Mouse (Mus musculus) Muller cell, postnatal 12 days (primary cell): ENCODE results near the gene Mlec.
"Not testable (repeated sequence)": the region's sequence is repeated elsewhere in the genome, so short reads cannot be mapped to it uniquely, and the experiment has no call there.

Experiments
- DNase-seq: peaks from one replicate; pipeline ENCODE4 v3.0.0-alpha.2; 2015; ENCODE audit errors: inconsistent ontology term

Gene Mlec

DNA sequence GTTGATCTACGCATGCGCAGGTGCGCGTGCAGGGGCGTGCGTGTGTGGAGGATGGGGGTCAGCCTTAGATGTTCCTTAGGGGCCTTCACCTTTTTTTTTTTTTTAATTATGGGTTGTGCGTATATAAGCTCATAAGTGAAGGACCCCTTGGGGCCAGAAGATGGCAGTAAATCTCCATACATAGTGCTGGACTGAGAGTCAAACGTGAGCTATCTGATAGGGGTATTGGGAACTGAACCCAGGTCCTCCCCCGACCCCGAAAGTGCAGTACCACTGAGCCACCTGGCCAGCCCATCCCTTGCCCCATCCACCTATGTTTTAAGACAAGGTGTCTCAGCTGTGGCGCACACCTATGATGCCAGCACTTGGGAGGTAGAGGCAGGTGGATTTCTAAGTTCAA is 21.6 kb upstream of the Mlec start:
- DNase-seq = no peak

DNA sequence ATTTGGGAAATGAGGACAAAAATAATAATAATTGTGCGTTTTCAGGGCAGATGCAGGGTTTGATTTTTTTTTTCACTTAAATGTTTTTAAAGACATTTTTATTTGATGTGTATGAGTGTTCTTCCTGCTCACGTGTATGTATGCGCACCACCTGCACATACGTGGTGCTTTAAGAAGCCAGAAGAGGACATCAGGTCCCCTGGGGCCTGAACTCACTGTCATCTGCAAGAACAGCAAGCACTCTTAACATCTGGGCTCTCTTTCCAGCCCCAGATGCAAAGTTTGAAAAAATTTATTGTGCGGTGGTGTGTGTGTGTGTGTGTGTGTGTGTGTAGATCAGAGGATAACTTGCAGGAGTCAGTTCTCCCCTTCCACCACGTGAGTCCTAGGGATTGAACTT is 19.9 kb upstream of the Mlec start:
- DNase-seq = no peak

DNA sequence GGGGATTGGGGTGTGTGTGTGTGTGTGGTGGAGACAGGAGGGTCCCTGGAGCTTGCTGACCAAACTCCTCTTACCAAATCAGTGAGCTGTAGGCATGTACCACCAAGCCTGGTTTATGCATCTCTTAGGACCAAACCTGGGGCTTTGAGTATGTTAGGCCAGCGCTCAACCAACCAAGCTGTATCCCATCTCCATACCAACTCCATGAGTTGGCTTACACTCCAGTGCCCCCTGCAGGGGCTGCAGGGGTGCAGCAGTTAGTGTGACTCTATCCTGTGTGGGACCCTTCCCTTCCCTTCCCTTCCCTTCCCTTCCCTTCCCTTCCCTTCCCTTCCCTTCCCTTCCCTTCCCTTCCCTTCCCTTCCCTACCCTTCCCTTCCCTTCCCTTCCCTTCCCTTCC is 16.6 kb upstream of the Mlec start:
- DNase-seq = no peak

DNA sequence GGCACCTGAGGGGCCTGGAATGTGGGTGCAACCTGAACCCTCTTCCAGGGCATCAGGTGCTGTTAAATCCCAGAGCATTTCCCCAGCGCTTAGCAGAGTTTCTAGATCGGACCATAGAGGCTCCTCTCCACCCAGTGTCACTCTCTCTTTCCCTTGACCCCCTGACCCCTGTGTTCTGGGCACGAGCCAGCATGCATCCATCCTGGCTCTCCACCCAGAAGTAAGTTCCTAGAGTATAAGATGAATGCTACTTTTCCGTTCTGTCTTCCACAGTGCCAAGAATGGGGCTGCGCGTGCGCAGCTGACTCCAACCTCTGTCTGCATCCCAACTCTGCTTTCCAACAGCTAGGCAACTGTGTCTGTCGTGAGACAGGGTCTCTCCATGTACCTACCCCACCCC is 12.2 kb upstream of the Mlec start:
- DNase-seq = no peak

DNA sequence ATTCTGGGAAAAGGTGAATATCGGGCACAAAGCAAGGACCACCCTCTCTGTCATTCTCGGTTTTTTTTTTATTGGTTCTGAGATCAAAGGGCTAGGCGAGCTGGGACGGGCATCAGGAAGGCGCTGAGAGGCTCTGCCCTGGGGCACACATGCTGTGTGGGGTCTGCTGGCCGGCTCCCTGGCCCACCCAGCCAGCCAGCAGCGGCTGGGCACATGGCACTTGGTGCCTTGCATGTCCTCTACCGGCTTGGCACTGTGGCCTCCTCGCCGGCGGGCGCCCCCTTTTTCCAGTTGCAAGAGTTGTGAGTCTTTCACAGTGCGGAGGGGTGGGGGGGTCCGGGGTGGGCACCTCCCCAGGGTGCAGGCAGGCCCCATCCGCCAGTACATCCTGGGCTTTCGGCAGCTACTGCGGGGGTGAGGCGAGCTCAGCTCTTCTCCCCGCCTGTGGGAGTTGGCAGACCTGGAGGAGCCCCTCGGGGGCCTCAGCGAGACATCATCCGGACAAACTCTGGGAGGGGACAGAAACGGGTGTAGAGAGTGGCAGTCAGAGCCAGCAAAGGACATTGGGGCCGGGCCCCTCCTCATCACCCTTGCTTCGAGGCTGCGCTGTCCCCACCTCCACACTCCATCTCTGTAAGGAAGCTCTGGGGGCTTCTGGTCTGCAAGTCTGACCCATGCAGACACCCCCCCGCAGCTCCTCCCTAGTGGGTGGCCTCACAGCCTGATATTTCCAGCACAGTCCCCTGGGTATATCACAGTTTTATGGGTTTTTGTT is 10.8 kb upstream of the Mlec start:
- no peak for DNase-seq

DNA sequence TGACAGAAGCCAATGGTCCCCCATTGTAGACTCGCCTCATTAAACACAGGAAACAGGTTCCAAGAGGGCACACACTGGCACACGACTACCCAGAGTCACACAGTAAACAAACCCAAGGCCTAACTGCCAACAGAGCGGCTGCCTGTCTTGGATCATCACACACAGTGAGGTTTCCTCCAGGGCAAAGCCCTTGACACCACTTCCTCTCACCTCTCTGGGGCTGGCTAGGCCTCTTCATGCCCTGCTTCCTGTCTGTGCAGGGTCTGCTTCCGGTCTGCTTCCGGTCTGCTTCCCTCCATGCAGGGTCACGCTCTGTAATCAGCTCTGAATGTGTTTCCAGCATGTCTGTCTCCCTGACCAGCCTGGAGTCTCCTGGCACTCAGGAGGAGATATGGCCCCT is 9.4 kb upstream of the Mlec start:
- no peak for DNase-seq

DNA sequence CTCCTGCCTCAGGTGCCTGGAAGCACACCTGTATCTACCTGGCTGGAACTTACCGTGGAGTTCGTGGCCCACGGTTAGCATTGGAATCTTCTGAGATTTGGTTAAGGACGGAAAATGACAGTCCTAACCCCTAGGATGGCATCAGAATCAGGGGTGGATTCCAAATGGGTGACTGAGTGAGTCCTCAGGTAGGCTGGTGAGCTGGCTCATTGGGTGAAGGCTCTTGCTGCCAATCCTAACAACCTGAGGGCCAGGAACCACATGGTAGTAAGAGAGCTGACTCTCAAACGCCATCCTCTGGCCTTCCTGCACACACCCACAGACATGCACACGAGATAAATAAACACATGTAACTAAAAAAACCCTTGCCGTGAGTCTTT is 8.8 kb upstream of the Mlec start:
- DNase-seq = no peak

DNA sequence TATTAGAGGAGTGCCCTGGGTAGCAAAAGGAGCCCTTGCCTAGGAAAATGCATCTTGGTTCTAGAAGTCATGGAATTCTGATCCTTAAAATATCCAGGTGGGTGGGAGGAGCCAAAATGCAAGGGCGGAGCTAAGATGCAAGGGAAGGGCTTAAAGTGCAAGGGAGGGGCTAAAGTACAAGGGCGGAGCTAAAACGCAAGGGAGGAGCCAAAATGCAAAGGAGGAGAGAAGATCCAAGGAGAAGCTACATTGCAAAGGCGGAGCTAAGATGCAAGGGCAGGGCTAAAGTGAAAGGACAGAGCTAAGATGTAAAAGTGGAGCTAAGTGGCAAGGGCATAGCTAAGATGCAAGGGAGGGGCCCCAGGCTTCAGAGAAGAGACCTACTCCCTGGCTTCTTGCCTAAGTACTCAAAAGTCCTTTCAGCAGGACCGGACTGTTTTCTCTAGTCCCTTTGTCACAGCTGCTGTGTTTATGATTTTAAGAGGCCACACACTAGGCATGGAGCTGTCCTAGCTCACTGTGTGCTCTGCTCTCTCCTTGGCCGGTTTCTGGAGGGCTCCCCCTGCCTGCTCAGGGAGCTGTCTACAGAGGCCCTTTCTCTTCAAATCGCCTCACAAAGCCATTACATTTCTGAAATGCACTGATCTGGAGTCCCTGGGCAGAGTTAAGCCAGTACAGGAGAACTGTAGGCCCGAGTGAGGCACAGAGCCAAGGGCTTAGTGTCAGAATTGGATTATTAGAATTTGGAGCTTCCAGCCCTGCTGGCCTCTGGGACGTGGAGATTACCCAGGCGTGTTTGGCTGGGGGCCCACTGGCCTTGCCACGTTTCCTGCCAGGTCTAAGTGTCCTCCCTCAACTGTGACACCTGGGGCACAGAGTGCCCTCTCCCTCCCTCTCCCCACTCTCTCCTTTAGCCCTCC is 8.2 kb upstream of the Mlec start:
- DNase-seq = peak; percentile 51

DNA sequence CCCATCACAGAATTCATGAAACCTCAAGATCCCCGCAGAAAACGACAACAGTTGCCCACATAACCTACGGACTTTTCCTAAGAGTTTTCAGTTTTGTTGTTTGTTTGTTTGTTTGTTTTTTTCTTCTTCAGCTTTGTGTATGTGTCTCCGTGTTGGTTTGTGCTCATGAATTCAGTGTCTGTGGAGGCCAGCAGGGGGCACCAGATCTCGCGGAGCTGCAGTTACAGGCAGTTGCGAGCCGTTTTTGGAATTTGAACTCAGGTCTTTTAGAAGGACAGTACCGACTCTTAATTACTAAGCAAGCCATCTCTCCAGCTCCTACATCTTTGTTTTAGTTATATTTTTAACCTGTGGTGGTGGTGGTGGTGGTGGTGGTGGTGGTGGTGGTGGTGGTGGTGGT is 7.4 kb upstream of the Mlec start:
- DNase-seq = no peak

DNA sequence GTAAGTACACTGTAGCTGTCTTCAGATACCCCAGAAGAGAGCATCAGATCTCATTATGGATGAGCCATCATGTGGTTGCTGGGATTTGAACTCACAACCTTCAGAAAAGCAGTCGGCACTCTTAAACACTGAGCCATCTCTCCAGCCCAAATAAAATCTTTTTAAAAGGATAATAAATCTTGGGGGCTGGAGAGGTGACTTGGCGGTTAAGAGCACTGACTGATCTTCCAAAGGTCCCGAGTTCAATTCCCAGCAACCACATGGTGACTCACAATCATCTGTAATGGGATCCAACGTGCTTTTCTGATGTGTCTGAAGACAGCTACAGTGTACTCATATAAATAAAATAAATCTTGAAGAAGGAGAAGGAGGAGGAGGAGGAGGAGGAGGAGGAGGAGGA is 6.5 kb upstream of the Mlec start:
- not testable (repeated sequence) for DNase-seq

DNA sequence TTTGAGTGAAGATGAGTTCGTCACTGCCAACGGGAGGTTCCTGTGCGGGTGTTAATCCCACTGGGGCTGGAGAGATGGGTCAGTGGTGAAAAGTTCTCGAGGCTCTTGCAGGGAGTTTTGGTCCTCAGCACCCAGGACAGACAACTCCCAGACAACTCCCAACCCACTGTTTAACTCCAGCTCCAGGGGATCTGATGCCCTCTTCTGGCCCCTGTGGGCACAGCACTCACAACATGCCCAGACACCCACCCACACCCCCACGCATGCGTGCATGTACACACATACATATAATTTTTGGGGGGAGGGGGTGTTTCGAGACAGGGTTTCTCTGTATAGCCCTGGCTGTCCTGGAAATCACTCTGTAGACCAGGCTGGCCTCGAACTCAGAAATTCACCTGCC is 5.6 kb upstream of the Mlec start:
- no peak for DNase-seq

DNA sequence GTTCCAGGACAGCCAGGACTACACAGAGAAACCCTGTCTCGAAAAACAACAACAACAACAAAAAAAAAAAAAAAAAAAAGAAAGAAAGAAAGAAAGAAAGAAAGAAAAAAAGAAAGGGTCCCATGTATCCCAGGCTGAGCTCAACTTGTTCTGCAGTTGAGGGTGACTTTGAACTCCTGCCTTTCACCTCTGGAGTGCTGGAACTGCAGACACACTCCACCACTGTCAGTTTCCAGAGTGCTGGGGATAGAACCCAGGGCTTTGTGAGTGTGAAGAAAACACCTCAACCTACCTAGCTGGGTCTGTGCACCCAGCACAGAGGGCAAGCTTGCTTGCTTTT is 3.9 kb upstream of the Mlec start:
- DNase-seq = not testable (repeated sequence)

DNA sequence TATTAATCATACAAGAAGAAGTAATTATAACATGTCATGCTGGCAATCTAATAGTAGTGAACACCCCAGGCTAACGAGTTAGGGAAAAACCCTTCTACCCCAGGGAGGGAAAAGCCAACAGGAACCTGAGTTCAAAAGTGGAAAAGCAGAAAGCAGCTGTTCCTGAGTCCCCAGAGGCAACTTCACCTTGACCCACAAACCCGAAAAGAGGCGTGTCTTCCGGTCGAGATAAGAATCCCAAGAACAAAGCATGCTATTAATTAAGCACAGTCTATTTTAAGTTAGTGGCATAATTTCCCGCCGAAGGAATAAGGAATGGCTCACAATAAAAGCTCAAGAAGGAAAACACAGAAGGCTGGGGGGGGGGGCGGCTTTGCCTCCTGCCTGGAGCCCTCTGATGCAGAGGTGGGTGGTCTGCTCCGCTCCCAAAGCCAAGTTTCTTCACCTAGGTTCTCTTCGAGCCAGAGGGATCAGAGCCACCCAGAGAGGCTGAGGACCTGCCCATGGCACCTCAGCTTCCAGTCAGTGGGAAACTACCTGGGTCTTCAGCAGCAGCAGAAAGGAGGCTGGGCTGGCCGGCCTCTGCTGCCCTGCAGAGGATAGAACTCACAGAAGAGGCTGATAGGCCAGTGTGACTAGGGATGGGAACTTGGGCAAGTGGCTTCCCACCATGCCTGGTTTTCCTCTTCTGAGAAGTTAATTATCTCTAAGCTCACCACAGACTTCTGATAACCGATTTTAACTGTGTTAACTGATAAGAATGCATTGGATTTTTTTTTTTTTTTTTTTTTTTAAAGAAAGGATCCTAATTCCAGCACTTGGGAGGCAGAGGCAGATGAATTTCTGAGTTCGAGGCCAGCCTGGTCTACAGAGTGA is 3.3 kb upstream of the Mlec start:
- no peak for DNase-seq

DNA sequence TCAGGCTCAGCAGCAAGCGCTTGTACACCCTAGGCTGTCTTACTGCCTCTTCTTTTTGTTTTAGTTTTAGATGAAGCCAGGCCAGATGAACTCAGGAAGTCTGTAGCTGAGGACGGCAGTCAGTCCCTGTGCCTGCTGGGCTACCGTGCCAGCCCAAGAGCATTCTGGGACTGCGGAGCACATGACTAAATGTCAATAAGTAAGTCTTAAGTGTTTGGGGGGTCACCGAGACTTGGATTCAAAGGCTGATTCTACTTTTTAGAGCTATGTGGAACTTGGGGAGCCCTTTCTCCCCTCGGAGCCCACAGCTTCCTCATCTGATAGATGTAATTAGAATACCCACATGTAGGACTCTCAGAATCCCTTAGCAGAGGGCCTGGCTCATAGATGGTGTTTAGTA is 2.7 kb upstream of the Mlec start:
- no peak for DNase-seq

DNA sequence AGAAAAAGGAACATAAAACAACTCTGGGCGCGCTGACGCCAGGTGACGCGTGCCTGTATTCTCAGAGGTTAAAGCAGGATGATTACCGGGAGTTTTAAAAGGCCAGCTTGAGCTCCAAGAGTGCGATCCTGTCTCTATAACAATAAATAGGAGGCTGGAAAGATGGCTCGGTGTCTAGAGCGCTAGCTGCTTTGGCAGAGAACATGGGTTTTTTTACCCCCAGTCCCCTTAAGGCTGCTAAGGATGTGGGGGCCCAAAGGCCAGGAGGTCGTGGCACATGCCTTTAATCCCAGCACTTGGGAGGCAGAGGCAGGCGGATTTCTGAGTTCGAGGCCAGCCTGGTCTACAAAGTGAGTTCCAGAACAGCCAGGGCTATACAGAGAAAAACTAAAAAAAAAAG is 1.2 kb upstream of the Mlec start:
- DNase-seq = no peak

DNA sequence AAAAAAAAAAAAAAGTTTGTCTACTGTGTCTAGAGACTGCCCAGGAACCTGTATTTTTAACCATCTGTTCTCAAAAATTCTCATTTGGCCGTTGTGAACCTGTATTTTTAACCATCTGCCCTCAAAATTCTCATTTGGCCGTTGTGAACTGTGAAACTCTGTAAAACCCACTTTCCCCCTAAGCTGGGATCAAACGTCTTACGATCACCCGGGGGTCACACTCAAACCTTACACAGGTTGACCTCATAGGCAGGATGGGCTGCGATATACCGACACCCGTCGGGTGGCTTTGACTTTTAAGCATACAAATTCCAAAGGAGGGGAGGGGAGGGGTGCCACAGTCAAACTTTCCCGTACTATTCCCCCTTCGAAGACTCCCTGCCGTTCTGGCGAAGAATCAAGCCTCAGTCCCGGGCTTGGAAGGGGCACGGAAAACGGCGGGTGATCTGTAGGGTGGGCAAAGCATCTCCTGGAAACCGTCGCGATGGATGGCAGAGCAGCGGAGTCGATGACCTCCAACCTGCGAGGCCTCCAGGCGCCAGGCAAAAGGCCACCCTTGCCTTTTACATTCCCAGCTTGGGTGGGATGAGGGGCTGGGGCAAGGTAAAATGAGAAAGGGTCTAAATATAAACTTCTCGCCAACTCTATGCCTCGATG is 918 bp downstream of the Mlec start:
- no peak for DNase-seq

DNA sequence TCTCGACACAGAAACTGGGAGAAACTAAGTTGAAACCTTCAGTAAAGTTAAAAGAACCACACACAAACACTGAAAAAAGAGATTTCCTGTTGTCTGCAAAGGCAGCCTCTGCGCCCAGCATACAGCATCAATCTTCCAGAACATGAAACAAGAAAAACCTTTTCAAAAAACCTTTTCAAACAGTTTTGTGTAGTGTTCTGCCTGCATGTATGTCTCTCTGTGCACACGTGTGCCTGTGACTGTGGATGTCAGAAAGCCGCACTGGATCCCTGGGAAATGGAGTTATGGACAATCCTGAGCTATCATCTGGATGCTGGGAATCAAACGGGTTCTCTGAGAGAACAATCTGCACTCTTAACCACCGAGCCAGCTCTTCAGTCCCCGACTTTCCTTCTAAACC is 1.6 kb downstream of the Mlec start:
- no peak for DNase-seq

DNA sequence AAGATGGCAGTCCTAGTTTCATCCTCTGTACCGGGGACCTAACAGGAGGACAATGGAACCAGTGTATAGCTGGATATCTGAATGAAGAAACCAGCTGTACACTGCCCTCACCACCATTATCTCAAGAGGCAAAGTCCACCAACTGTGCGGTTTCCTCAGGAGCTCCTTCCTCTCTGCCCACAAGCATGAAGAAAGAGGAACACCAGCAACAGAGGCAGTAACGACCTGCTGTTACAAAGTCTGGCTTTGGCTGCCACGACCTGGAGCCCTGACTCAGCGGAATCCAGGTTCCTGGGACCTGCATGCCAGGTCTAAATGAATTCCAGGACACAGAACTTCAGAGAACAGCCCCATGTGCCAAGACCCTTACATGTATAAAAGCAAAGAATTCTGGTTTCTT is 2.1 kb downstream of the Mlec start:
- no peak for DNase-seq

DNA sequence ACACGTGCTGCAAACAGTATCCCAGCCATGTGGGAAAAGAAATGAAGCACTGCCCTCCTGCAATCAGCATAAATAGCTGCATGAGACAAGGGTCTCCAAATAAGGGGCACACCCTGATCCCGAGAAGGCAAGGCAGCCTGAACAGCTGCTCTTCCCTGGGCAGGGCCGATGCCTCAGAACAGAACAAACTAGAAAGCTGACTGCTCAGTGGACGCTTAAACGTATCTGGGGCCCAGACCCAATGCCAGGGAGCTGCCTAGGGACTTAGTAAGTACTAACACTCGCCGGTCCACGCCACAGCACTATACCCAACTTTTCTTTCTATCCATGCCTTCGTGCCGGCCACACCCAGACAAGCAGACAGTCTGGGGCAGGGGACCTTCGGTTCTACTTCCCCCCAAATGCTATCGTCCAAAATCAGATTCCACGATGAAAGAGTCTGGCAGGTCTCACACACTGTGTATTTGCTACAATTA is 2.8 kb downstream of the Mlec start:
- no peak for DNase-seq

DNA sequence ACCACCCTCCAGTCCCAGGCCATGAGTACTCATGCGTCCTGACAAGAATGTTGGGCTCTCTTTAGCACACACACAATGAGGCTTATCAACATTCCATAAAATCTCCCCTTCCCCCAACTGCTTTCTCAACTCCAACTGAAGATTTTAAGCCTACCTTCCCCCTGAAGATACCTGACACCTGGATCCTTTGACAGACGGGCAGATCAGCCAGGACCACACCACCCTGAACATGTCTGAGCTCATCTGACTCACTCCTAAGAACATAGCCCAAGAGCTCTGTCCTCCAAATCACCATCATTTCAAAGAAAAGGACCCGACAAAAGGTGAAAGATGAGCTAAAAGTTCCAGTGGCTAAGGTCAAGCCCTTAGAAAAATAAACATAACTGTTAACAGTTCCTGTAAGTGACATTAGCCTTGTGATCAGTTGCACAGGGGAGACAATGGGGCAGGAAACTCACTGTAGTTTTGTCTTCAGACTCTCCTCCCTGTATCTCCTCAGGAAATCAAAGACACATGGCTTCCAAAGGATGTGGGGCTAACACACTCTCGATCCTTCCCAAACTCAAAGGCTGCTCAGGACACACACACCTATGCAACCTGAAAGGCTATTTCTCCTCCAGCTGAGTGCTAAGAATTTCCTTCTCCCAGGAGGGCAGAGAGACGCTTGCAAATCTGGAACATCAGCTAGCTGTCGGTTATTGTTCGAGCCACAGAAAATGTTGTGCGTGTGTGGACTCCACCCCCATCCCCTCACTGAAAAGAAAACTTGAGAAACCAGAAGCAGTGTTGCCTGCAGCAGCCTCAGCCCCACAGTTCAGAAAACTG is 5.6 kb downstream of the Mlec start:
- DNase-seq = no peak

DNA sequence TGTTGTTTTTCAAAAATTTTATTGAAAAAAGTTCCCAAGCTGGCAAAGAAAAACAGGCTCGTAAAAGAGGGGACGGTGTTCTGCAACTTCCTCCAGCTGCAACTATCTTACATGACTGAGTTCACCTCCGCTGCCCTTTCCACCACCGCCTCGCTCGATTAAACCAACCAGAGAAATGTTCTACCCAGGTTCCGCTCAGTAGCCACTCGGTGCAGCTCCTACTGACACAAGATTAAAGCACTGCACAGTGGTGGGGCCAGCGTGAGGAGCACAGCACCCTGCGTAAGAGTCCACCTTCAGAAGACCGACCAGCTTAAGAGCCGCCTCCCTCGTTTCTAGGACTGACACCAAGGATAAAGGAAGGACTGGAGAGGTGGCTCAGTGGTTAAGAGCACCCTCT is 6.5 kb downstream of the Mlec start:
- no peak for DNase-seq
